Mouse (Mus musculus): ENCODE results near the gene Lrpap1.

Gene Lrpap1

GRCm38 (mm10) chr5:35104960-35105921 lies at the start of gene Lrpap1:
Gene Lrpap1 (minus strand): TSS chr5:35105766.
- peak; percentile 84 to 86 for DNase-seq

DNA sequence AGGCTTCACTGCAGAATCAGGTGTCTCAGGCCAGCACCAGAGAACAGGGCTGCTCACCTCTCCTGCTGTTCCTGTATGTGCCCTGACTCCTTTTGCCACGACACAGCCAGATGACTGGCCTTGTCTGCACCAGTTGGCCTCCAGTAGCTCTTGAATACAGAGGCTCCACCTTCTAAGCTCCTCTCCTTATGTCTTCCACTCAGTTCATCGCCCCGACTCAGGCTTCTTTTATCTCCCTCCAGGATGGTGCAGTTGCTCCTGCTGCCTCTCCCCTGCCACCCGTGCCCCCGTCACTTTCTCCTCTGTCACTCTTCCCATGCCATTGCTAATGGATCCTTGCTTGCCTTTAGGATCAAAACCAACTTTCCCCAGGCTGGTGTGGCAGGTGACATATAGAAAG lies 44.4 kb upstream of the Lrpap1 start:
- DNase-seq: no peak

GRCm38 (mm10) chr5:35149526-35149925 lies 44.0 kb upstream of the Lrpap1 start:
- no peak for DNase-seq

GRCm38 (mm10) chr5:35147963-35148767 lies 42.6 kb upstream of the Lrpap1 start:
- no peak for DNase-seq

DNA sequence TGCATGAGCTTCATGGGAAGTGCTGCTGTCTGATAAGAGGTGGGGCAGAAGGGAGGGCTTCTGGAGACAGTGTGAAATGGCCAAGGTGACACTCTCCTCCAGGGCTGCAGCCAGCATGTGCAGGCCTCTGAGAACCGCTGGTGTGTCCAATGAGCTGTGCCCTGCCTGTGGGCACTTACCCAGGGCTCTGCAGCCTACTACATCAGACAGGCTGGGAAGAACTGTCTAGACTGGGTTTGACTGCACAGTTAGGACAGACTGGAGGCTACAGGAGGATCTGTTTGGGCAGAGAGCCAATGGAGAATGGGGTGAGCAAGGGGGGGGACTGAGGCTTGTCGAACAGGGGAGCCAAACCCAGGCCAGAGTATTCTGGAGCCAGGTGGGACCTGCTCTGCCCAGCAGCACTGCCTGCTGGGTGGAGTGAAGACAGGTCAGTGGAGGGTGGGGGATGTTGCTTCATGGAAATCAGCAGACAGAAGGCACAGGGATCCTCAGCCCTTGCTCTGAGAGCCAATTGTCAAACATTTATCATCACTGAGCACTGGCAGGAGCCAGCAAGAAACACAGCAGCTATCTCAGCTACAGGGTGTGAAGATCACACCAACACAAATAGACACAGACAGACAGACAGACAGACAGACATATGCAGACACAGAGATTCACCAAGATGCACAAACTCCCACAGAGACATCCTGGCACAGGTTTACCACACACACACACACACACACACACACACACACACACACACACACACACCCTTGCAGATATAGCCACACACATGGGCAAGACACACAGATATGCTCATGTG lies 41.8 kb upstream of the Lrpap1 start:
- no peak for DNase-seq

DNA sequence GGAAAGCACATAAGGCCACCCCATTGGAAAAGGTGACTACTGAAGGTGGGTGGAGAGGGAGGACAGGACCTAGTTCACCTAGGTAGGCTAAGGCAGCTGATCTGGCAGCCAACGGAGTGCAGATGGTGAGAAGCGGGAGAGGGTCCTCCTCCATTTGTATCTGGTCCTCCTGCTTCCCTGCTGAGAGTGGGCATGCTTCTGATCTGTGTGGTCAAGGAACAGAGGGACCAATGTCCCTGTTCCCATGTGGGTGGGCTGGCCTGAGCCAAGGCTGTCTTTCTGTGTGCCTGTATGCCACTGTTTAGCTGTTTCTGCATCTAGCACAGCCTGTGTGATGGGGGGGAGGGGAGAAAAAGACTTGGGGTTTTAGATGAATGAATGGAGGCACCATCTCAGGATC lies 41.2 kb upstream of the Lrpap1 start:
- no peak for DNase-seq

DNA sequence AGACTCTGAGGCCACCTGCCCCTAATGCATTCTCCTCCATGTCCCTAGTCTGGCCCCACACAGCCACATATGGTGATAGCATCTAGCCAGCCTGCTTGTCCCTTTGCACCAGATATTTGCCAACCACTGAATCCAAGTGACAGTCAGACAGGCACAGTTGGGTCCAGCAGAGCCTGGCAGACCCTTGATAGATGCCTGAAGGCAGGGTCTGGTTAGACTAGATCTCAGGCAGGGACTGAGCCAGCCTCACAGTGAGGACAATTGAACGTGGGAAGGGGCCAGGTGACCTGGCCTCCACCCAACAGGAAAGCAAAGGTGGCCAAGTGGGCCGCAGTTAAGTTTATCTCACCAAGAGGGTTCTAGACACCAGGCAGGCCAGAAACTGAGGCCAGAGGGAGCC lies 39.1 kb upstream of the Lrpap1 start:
- DNase-seq: no peak

- DNase-seq: no peak
Observed at GRCm38 (mm10) chr5:35143460-35144245, 38.1 kb upstream of the Lrpap1 start.

DNA sequence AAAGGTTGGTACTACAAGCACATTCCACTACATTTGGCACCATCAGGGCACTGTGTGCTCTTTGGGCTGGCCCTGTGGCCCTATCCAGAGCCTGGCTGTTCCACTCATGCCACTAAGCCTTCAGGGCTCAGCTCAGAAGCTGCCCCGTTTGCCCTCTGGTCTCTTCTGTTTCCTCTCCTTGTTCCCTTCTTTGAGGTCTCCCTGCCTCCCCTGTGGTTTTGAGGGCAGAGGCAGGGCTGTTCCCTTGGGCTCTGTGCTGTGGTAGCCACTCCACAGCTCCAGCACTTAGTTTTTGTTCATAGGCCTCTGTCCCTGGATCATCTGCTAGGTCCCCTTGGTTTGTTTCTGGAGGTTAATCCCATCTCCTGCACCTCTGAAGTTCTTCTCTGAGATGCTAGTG lies 37.3 kb upstream of the Lrpap1 start:
- DNase-seq: no peak

DNA sequence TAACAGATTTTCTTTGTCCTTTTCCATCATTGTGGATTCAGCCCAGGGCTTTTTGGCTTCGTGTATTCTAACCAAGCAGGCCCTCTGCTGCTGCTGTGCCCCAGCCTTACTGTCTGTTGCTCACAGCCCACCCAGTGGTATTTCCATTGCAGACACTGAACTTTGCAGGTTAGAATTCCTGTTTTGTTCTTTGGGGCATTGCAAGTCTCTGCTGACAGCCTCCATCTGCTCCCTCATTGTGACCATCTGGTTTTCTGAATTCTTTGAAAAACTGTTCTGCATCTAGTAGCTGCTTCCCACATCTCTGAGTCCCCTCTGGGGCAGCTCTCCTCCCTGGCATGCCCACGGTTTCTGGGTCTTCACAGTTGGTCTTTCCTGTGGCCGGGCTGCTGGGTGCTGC lies 35.8 kb upstream of the Lrpap1 start:
- DNase-seq: no peak

GRCm38 (mm10) chr5:35138183-35138611 lies 32.6 kb upstream of the Lrpap1 start:
- DNase-seq: peak; percentile 66 to 77

DNA sequence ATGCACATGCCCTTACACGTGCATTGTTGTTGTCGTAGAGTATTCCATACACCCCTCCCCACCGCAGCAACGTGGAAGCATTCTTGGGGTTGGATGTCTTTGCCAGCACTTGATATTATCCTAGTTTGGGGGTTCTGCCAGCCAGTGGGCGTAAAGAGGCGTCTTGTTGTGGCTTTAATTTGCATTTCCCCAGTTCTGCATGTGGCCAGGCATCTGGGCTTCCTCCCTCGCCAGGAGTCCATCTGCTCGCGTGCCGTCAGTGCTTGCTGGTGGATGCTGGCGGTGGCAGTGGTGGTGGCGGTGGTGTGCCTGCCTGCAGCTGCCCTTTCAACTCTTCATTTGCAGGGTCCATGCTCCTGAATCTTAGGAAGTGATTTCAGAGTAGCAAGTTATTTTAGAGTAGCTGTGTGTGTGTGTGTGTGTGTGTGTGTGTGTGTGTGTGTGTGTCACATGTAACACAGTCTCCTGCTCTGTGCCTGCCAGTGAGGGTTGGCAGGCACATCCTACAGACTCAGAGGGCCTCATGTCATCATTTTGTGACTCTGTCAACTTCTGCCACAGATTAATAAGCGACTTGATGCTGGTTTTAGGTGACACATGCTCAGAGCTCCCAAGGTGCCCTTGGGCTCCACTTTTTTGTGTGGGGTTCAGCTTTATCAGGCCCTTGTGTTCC lies 32.1 kb upstream of the Lrpap1 start:
- DNase-seq: no peak

DNA sequence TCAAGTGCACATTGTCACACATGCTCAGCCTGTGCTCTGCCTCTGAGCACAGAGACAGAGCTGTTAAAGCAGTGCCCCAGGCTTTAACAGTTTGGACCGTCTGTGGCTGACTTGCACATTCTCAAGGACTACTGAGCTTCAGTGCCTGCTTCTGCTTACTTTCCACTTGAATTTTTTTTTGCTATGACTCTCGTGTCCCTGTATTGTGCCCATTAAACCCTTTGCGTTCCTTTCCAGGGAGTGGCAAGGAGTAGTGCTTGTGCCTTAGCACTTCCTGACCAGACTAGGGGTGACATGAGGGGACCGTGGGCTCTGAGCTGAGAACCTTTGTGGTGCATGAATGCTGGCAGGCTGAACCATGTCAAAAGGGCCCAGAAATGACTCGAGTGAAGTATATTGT lies 30.3 kb upstream of the Lrpap1 start:
- DNase-seq: peak; percentile 48 to 71

GRCm38 (mm10) chr5:35134286-35134685 lies 28.7 kb upstream of the Lrpap1 start:
- DNase-seq: no peak

DNA sequence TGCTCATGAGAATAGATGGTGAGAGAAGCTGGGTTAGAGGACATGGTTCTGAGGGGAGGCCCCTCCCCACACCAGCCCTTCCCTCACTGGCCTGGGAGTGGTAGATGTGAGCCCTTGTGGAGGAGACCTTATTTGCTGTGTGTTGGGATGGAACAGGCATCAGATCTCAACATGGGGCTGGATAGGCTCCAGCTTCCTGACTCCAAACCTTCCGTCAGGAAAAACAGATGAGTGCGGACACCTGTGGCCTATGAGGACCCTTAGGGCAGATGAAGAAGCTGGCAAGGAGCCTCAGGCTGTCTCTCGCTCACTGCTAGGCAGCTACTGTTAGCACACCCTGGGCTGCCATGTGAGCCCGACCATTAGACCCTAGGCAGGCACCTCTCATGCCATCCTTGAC lies 27.9 kb upstream of the Lrpap1 start:
- DNase-seq: no peak

DNA sequence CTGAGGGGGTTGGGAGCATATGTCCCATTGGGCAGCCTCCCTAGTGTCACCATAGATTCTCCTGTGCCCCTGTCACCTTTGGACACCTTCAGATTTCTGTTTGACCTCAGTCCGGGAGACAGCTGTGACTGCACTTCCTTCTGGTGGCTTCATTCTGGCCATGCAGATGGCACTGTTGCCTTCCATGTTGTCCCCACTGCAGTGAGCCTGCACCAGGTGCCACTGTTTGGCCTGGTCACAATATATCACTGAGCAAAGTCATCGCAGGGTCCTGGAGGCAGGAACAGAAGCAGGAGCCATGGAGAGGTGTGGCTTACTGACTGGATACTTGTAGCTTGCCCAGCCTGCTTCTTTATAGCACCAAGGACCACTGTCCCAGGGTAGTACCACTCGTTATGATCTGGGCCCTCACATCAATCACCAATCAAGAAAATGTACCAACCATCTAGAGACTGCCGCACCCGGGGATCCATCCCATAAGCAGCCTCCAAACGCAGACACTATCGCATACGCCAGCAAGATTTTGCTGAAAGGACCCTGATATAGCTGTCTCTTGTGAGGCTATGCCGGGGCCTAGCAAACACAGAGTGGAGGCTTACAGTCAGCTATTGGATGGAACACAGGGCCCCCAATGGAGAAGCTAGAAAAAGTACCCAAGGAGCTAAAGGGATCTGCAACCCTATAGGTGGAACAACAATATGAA lies 26.9 kb upstream of the Lrpap1 start:
- no peak for DNase-seq

- peak; percentile 79 to 85 for DNase-seq
Observed at GRCm38 (mm10) chr5:35131773-35132172, 26.2 kb upstream of the Lrpap1 start.

GRCm38 (mm10) chr5:35131237-35131636 lies 25.7 kb upstream of the Lrpap1 start:
- no peak for DNase-seq

DNA sequence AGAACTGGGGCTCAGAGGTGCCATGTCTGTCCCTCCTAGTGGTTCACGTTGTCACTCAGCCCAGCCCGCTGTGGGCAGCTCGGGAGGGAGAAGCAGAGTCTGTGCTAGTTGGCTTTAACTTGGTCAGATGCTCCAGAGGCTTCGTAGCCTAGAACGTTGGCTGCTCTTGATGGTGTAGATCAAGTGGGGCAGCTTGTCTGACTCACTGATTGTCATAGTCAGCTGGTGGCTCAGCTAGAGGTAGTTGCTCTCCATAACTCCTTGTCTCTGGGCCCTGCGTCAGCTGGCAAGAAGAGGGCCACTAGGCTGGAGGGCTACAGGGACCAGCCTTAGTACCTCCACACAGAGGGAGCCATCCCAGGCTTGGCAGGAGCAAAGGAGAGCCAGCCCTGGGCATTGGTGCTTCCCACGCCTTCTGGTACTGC lies 24.2 kb upstream of the Lrpap1 start:
- DNase-seq: no peak

DNA sequence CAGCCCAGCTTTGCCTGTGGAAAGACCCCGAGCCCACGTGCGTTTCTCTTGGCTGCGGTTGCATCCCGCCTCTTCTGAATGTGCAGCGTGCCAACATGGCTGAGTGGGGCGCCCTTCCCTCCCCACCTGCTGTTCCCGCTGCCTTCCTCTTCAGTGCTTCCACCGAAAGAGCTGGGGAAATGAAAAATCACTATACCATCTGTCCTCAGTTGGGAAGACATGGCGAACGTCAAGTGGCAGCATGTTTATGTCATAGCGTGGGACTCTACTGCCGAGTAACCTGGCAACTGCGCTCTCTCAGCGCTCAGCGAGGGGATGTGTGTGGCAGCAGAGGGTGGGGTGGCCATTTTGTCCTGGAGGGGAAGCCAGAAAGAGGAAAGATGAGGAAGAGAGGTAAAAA lies 23.6 kb upstream of the Lrpap1 start:
- DNase-seq: no peak

- no peak for DNase-seq
Observed at GRCm38 (mm10) chr5:35120024-35120423, 14.5 kb upstream of the Lrpap1 start.

Measured in lung, adult 18-20 months (tissue).